Mouse (Mus musculus): ENCODE measurements around the gene Rab15.
A peak's percentile ranks its signal among the peaks of the same experiment; 100 is the strongest.

Gene Rab15

GRCm38 (mm10) chr12:76776898-76777297, 45.8 kb downstream of the Rab15 start:
- no peak for DNase-seq

- no peak for DNase-seq
Observed at GRCm38 (mm10) chr12:76775132-76775531, 47.6 kb downstream of the Rab15 start.

GRCm38 (mm10) chr12:76774652-76775051, 48.1 kb downstream of the Rab15 start:
- no peak for DNase-seq

- DNase-seq: no peak
Observed at GRCm38 (mm10) chr12:76771540-76771939, 51.2 kb downstream of the Rab15 start.

- no peak for DNase-seq
Observed at GRCm38 (mm10) chr12:76770841-76771500, 51.7 kb downstream of the Rab15 start.

GRCm38 (mm10) chr12:76765901-76766630, 56.6 kb downstream of the Rab15 start:
- peak; percentile 12 to 35 for DNase-seq

- DNase-seq: peak; percentile 96 to 98
Observed at GRCm38 (mm10) chr12:76765354-76765851, 57.3 kb downstream of the Rab15 start, which contains the start of the genes Churc1 and Fntb. Gene Churc1 (plus strand): TSS chr12:76765538. Gene Fntb (plus strand): TSS chr12:76765589.

GRCm38 (mm10) chr12:76752652-76753318, 69.9 kb downstream of the Rab15 start:
- peak in 1 of 2 experiments; percentile 57 for DNase-seq

- no peak for DNase-seq
Observed at GRCm38 (mm10) chr12:76750866-76751459, 71.7 kb downstream of the Rab15 start.

Measured in kidney, postnatal 25 days (tissue).